Mouse (Mus musculus) 3134 (cell line): ENCODE measurements around the gene Cab39.
A peak's percentile ranks its signal among the peaks of the same experiment; 100 is the strongest.

Experiments
- DNase-seq: peaks from one replicate; pipeline ENCODE4 v3.0.0-alpha.2; 2011; ENCODE audit warnings: low spot score; ENCODE audit not compliant: insufficient read length; ENCODE audit errors: extremely low read depth

Cab39 gene

GRCm38 (mm10) chr1:85842251-85842650, 49.0 kb downstream of the Cab39 start:
- no peak for DNase-seq

- DNase-seq = no peak
Measured at GRCm38 (mm10) chr1:85843291-85843863, 50.1 kb downstream of the Cab39 start.

- DNase-seq = no peak
Measured at GRCm38 (mm10) chr1:85844981-85845380, 51.7 kb downstream of the Cab39 start.

GRCm38 (mm10) chr1:85845476-85845875, 52.2 kb downstream of the Cab39 start:
- no peak for DNase-seq

GRCm38 (mm10) chr1:85849016-85849415, 55.8 kb downstream of the Cab39 start:
- no peak for DNase-seq

- DNase-seq = no peak
Measured at GRCm38 (mm10) chr1:85850851-85851250, 57.6 kb downstream of the Cab39 start.

- DNase-seq = peak; percentile 34
Measured at GRCm38 (mm10) chr1:85852996-85853689, 59.9 kb downstream of the Cab39 start.

GRCm38 (mm10) chr1:85853865-85854264, 60.6 kb downstream of the Cab39 start:
- DNase-seq = no peak

- DNase-seq = no peak
Measured at GRCm38 (mm10) chr1:85854475-85854874, 61.2 kb downstream of the Cab39 start.

- no peak for DNase-seq
Measured at GRCm38 (mm10) chr1:85856266-85856665, 63.0 kb downstream of the Cab39 start.

- no peak for DNase-seq
Measured at GRCm38 (mm10) chr1:85857261-85857754, 64.1 kb downstream of the Cab39 start.

- DNase-seq = no peak
Measured at GRCm38 (mm10) chr1:85864383-85864782, 71.1 kb downstream of the Cab39 start.

GRCm38 (mm10) chr1:85870001-85870400, 76.8 kb downstream of the Cab39 start:
- DNase-seq = no peak

GRCm38 (mm10) chr1:85870546-85870945, 77.3 kb downstream of the Cab39 start:
- no peak for DNase-seq

- DNase-seq = no peak
Measured at GRCm38 (mm10) chr1:85882003-85882402, 88.8 kb downstream of the Cab39 start.

GRCm38 (mm10) chr1:85887221-85887620, 94.0 kb downstream of the Cab39 start:
- DNase-seq = no peak

GRCm38 (mm10) chr1:85894231-85894747, 101.0 kb downstream of the Cab39 start, which contains the start of gene Itm2c:
TSS of gene Itm2c (plus strand) at chr1:85894281.
- peak; percentile 90 for DNase-seq

GRCm38 (mm10) chr1:85894748-85895360, 101.6 kb downstream of the Cab39 start:
- DNase-seq = no peak

GRCm38 (mm10) chr1:85895391-85895837, 102.2 kb downstream of the Cab39 start:
- DNase-seq = peak; percentile 58

GRCm38 (mm10) chr1:85896110-85896509, 102.9 kb downstream of the Cab39 start:
- no peak for DNase-seq
